Mouse (Mus musculus) brown adipose tissue, adult 24 weeks (tissue): ENCODE measurements at regions not wholly inside any gene's neighbourhood (a gene's known extent, or its start where the extent isn't known, plus 50 kb on each side); places are given as distances from the start of the nearest gene placed in this dataset.

ENCODE experiments used
- H3K27ac ChIP-seq: fragments of 200-500 bp; replicated peaks from 2 replicates; pipeline ENCODE4 v1.5.1; 2012; ENCODE audit warnings: low read depth, mild to moderate bottlenecking, low read length
- H3K4me1 ChIP-seq: fragments of 200-500 bp; 2 replicates; pipeline ENCODE4 v1.6.1; 2012; ENCODE audit warnings: low read length, mixed read lengths; ENCODE audit not compliant: control insufficient read depth, insufficient read depth, insufficient read length
- H3K4me3 ChIP-seq: fragments of 200-500 bp; 2 replicates; pipeline ENCODE4 v1.5.1; 2012; ENCODE audit warnings: low read depth, mild to moderate bottlenecking, low read length, moderate library complexity; ENCODE audit not compliant: insufficient read depth

DNA sequence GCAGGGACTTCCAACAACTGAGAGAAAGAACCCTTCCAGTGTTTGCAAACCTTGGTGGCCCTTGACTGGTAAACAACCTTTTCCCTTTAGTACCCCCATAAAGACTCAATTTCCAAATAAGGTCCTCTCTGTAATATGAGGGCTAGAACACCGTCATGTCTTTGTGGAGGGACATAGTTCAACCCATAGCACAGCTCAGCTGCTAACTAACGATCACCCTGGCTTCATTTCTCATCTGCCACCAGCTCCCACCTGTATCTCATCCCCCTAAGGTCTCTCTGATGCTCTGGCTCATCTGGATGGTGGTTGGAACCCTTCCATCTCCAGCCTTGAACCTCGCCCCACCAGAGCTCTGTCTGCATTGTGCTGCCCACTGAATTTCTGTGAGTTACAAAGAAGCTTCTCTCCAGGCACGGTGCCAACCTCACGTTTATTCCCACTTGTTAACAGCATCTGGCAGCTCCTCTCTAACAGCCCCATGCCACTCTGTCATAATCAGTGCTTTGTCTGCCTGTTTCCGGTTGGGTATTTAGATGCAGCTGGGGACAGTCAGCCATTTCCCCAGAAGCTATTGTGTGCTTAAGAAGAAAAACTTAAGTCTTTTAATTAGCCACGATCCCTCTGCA is 137.0 kb upstream of the Cdh5 start:
- Histone ChIP-seq H3K4me1 (no peaks in the 10 kb centered on the region; the same call in 1 of the 2 replicates), H3K27ac (no peak overlapping the region; the same call in 1 of the 2 replicates), H3K4me3 (no peak overlapping the region)

DNA sequence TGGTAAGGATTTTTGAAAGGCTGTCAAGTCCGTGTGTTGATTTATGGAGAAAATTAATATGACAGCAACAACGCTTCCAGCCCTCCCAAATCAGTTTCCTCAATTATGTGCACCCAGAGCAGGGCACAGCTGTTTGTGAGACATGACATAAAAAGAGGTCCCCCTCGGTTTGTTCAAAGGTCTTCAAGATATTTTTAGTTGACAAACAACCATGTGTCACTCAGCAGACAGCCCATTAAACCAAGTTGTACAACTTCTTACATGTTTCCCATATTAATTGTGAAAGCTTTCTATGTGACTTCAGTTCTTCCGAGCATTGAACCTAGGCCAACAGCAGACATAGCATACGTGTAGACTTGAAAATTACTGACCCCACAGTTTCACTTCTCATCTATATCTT is 131.5 kb upstream of the Cdh5 start:
- H3K27ac ChIP-seq, result no peak overlapping the region
- no peaks in the 10 kb centered on the region for H3K4me1 ChIP-seq
- no peak overlapping the region for H3K4me3 ChIP-seq

DNA sequence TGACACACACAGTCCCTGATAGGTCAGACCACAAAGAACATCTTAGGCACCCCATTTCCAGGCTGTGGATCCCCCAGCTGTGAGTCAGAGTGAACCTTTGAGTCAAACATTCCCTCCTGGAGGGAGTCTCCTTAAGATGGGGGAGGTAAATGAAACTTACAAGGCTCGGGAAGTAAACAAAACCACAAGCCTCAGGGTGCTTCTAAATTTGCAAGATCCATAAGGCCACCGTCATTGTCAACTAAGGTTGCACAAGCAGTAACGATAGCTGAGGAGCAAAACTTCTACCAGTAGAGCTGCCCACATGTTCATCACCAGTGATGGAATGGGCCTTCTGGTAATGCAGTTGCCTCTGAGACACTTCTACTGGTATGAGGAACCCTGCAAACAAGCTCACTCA is 130.9 kb upstream of the Cdh5 start:
- Histone ChIP-seq H3K27ac (no peak overlapping the region), H3K4me3 (no peak overlapping the region), H3K4me1 (no peaks in the 10 kb centered on the region)

GRCm38 (mm10) chr8:103970966-103971365 is 130.5 kb upstream of the Cdh5 start:
- no peaks in the 10 kb centered on the region for H3K4me1 ChIP-seq
- H3K27ac ChIP-seq, result no peak overlapping the region
- no peak overlapping the region for H3K4me3 ChIP-seq

GRCm38 (mm10) chr8:103976488-103976887 is 124.9 kb upstream of the Cdh5 start:
- H3K4me3 ChIP-seq, result no peak overlapping the region
- H3K4me1 ChIP-seq, result no peaks in the 10 kb centered on the region
- H3K27ac ChIP-seq, result no peak overlapping the region

GRCm38 (mm10) chr8:103978948-103979347 is 122.5 kb upstream of the Cdh5 start:
- H3K4me3 ChIP-seq, result no peak overlapping the region
- H3K27ac ChIP-seq, result no peak overlapping the region
- H3K4me1 ChIP-seq, result no peaks in the 10 kb centered on the region

GRCm38 (mm10) chr8:103983860-103984594 is 117.4 kb upstream of the Cdh5 start:
- Histone ChIP-seq H3K4me1 (no peaks in the 10 kb centered on the region), H3K4me3 (no peak overlapping the region), H3K27ac (no peak overlapping the region)

GRCm38 (mm10) chr8:103985640-103986039 is 115.8 kb upstream of the Cdh5 start:
- no peak overlapping the region for H3K4me3 ChIP-seq
- no peaks in the 10 kb centered on the region for H3K4me1 ChIP-seq
- no peak overlapping the region for H3K27ac ChIP-seq

DNA sequence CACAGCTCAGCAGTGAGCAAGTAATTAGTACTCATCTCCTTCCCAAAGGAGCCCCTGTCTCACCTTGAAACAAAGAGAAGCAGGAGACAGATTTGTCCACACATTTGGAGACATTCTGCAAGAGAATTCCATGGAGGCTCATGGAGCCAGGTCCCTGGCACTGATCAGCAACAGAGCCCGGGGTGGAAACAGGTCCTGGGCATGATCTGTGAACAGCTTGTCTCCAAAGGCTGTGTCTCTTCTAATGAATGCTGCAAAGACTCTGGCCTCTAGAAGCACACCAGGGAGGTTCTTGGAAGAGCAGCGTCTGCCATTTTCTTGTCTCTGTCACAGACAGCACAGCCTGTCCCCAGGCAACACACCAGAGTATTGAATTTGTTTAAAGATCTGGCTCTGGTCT is 107.5 kb upstream of the Cdh5 start:
- no peak overlapping the region for H3K4me3 ChIP-seq
- H3K4me1 ChIP-seq, result no peaks in the 10 kb centered on the region
- no peak overlapping the region for H3K27ac ChIP-seq

- no peak overlapping the region for H3K4me3 ChIP-seq
- no peaks in the 10 kb centered on the region for H3K4me1 ChIP-seq
These were observed 103.3 kb upstream of the Cdh5 start for GRCm38 (mm10) chr8:103998143-103998542.

DNA sequence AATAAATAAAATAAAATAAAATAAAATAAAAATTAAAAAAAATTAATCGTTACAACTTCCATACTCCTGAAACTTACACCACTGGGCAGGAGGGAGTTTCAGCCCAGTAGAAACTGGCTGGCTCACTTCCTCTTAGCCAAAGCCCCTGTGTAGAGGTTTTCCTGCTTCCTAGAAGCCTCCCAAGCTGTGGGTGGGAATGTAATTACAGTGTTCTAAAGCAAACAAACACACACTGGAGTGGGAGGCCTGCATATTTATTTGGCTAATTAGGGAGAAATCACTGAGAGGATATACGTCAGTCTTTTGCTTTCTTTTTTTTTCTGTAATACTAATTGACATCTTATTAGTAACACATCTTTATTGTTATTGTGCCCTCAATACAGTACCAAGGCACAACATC is 94.2 kb upstream of the Cdh5 start:
- Histone ChIP-seq H3K27ac (no peak overlapping the region), H3K4me3 (no peak overlapping the region), H3K4me1 (no peaks in the 10 kb centered on the region)

More at GRCm38 (mm10) chr8:103998143-103998542, 103.3 kb upstream of the Cdh5 start:
- H3K27ac ChIP-seq, result no peak overlapping the region

DNA sequence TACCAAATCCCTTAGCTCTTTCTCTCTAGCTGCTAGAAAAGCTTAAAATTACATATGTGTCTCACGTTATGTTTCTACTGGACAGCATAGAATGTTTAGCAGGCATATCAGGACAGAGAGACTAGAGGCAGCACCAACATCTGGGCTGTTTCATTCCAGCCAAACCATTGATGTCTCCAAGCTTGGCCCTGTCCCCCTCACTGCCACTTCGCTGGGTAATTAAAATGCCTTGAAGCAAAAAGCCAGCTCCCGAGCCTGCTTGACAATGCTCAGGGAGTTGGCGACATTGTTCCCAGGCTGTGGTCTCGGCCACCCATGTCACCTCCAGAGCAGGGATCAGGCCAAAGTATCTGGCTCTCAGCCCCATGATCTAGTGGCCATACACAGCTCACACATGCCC is 92.7 kb upstream of the Cdh5 start:
- Histone ChIP-seq H3K4me1 (no peaks in the 10 kb centered on the region), H3K4me3 (no peak overlapping the region), H3K27ac (no peak overlapping the region)

- H3K27ac ChIP-seq, result no peak overlapping the region
- H3K4me1 ChIP-seq, result no peaks in the 10 kb centered on the region
- H3K4me3 ChIP-seq, result no peak overlapping the region
These were observed 92.1 kb upstream of the Cdh5 start for GRCm38 (mm10) chr8:104009306-104009705.

DNA sequence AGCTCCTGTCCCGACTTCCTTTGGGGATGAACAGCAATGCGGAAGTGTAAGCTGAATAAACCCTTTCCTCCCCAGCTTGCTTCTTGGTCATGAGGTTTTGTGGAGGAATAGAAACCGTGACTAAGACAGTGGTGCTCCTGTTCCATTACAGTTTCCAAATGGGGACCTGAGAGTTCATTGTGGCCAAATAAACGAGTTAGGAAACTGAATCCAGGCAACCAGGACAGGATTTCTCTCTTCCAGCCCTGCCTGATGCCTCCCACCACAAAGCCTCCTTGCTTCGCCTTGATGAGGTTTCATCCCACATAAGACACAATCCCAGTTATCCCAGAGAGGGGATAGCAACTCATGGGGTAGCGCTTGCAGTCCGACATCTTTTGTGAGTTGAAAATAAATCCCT is 79.2 kb upstream of the Cdh5 start:
- H3K27ac ChIP-seq, result no peak overlapping the region
- 0 out of 2 replicates have a peak, but pooled peaks cover 6% of the 10 kb centered on the region for H3K4me1 ChIP-seq
- H3K4me3 ChIP-seq, result no peak overlapping the region

GRCm38 (mm10) chr8:104022691-104023509 is 78.5 kb upstream of the Cdh5 start:
- Histone ChIP-seq H3K4me1 (0 out of 2 replicates have a peak, but pooled peaks cover 6% of the 10 kb centered on the region), H3K27ac (no peak overlapping the region), H3K4me3 (no peak overlapping the region)
